Mouse (Mus musculus) monocyte, adult 5-6 weeks (primary cell): ENCODE results near the gene Gm9508. TPM values are rescaled to one million over a fixed set of nuclear protein-coding genes. Genes with fewer than 3 reads are reported as not detected.
"Not testable (repeated sequence)": the region's sequence is repeated elsewhere in the genome, so short reads cannot be mapped to it uniquely, and the experiment has no call there.

Source experiments
- ATAC-seq: fragments of 153-309, 156-312 bp; replicated peaks from 2 replicates; pipeline ENCODE4 v1.8.0; 2017; ENCODE audit warnings: mild to moderate bottlenecking; ENCODE audit not compliant: low TSS enrichment, insufficient number of reproducible peaks, severe bottlenecking, poor library complexity, low FRiP score
- total RNA-seq: library from RNA; stranded (forward); fragments of 200-1000, 200-491, 200-594 nt; gene quantifications from 3 replicates; pipeline ENCODE4 v1.2.3, GENCODE M21; 2017

The Gm9508 gene
- total RNA-seq, result not detected in 3 replicates

GRCm38 (mm10) chr10:77697133-77697532, at the start of gene Gm9508:
Gene Gm9508 (minus strand): TSS chr10:77697233.
- no peak for ATAC-seq

- not testable (repeated sequence) for ATAC-seq
These were observed 45.1 kb upstream of the Gm9508 start, which contains the start of gene Gm18596 for GRCm38 (mm10) chr10:77741924-77742688. Gene Gm18596 (minus strand): TSS chr10:77742638.

GRCm38 (mm10) chr10:77738929-77739328, 41.9 kb upstream of the Gm9508 start:
- no peak for ATAC-seq

- no peak for ATAC-seq
These were observed 38.9 kb upstream of the Gm9508 start for GRCm38 (mm10) chr10:77735928-77736327.

- ATAC-seq, result no peak
These were observed 32.2 kb upstream of the Gm9508 start for GRCm38 (mm10) chr10:77729241-77729640.

GRCm38 (mm10) chr10:77728280-77728679, 31.2 kb upstream of the Gm9508 start:
- no peak for ATAC-seq

GRCm38 (mm10) chr10:77726186-77726585, 29.2 kb upstream of the Gm9508 start, which contains the start of gene Gm10100:
Gene Gm10100 (plus strand): TSS chr10:77726486.
- no peak for ATAC-seq

GRCm38 (mm10) chr10:77724855-77725254, 27.8 kb upstream of the Gm9508 start:
- no peak for ATAC-seq

- not testable (repeated sequence) for ATAC-seq
These were observed 23.3 kb upstream of the Gm9508 start, which contains the start of gene Krtap12-1 for GRCm38 (mm10) chr10:77720299-77720698. Gene Krtap12-1 (plus strand): TSS chr10:77720599.

GRCm38 (mm10) chr10:77715507-77715906, 18.5 kb upstream of the Gm9508 start, which contains the start of gene Gm10142:
Gene Gm10142 (plus strand): TSS chr10:77715807.
- no peak for ATAC-seq

GRCm38 (mm10) chr10:77713734-77714133, 16.7 kb upstream of the Gm9508 start:
- ATAC-seq, result no peak

GRCm38 (mm10) chr10:77711157-77711556, 14.1 kb upstream of the Gm9508 start, which contains the start of gene Gm10024:
Gene Gm10024 (plus strand): TSS chr10:77711457.
- ATAC-seq, result not testable (repeated sequence)

GRCm38 (mm10) chr10:77709831-77710230, 12.8 kb upstream of the Gm9508 start:
- ATAC-seq, result no peak

- no peak for ATAC-seq
These were observed 9.3 kb upstream of the Gm9508 start, which contains the start of gene Gm10272 for GRCm38 (mm10) chr10:77706326-77706725. Gene Gm10272 (plus strand): TSS chr10:77706626.

GRCm38 (mm10) chr10:77690356-77690807, 6.7 kb downstream of the Gm9508 start, which contains the start of gene Gm19402:
Gene Gm19402 (minus strand): TSS chr10:77690757.
- ATAC-seq, result not testable (repeated sequence)

GRCm38 (mm10) chr10:77687021-77687420, 10.0 kb downstream of the Gm9508 start:
- no peak for ATAC-seq

GRCm38 (mm10) chr10:77685895-77686664, 11.0 kb downstream of the Gm9508 start, which contains the start of gene Tspear:
Gene Tspear (plus strand): TSS chr10:77686569.
- no peak for ATAC-seq

GRCm38 (mm10) chr10:77684181-77684580, 12.9 kb downstream of the Gm9508 start:
- ATAC-seq, result no peak

GRCm38 (mm10) chr10:77682994-77683393, 14.0 kb downstream of the Gm9508 start:
- no peak for ATAC-seq
